Mouse (Mus musculus): ENCODE results near the gene Barhl1.

Barhl1 gene

DNA sequence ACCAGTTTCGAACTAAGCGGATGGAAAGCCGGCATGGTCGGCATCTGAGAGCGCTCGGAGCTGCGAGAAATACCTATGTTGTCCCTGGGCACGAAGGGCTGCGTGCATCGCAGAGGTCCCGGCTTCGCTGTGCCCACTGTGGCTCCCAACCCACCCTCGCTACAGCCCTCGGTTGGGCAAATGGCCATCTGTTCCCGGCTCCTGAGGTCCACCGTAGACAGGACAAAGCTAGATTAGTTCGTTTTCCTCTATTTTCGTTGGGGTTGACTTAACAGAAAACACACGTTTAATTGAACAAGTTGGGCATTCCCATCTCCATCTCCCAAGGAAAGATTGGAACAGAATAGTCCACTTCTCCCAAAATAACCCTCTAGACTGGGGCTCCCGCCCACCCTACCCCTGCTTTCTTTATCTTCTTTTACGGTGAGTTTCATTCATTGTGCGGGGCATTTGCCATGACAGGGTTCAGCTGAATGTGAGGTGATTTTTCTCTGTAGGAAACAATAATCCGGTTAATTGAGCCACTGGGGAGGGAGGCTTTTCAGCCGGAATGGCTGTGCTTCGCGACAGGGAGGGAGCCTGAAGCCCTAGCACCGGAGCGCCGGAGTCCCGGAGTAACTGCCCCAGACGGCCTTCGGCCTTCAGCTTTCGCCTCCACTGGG is 4.3 kb downstream of the Barhl1 start:
- in situ Hi-C loops (cut with MboI; ENCODE audit: low sequenced_read_pairs): no loop called here

- in situ Hi-C loops (cut with MboI; ENCODE audit: low sequenced_read_pairs): no loop called here
Observed at GRCm38 (mm10) chr2:28911331-28912038, 5.0 kb downstream of the Barhl1 start.

DNA sequence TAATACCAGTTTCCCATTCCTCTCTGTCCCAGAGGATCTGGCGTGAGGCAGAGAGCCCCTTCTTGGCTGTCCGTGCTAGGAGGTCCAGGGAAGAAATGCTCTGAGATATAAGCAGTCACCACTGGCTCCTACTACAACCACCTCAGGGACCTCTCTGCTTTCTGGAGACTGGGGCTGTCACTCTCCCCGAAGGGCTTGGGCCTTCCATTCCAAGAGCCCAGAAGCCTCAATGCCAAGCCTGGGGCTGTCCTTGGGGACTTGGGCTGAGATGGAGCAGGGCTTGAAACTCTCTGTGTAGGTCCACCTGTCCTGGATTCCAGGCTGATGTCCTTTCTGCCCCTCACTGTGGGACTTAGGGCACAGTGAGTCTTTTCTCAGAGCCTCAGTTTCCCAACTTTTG is 5.6 kb downstream of the Barhl1 start:
- in situ Hi-C loops (cut with MboI; ENCODE audit: low sequenced_read_pairs): no loop called here

DNA sequence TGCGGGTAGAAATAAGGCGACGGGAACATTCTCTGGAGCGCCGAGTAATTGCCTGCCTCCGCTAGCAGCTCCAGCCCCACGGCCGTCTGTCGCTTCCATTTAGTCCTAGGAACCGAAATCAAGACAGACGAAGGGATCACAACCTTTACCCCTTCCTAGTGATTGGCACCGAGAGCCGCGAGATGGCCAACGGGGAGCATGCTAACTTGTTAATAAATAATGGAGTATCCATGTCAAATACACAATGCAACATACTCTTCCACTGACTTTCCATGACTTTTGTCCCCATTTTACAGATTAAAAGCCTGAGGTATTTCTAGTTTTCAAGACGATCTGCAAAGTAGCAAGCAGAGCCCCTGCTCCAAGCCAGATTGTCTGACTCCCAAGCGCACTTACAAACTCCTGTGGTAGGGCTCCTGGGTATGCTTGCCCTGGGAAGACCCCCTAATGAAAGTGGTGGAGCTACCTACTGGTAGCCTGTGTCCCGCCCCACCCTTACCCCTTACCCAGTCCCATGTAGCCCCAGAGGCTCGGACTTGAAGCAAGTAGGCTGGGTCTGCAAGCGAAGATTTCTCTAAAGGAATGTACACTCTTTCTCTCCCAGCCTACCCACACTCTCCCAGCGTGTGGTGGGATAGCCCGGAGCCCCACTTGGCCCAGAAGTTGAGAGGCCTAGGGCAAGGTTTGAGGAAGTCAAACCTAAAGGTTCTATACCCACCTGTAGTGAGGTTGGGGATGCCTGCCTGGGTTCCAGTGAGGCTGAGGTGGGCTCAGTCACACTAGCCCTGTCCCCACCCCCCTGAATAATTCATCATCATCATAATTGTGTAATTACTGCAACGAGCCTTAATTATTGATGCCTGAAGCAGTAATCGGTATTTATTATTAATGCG is 6.4 kb downstream of the Barhl1 start:
- in situ Hi-C loops (cut with MboI; ENCODE audit: low sequenced_read_pairs): no loop called here

DNA sequence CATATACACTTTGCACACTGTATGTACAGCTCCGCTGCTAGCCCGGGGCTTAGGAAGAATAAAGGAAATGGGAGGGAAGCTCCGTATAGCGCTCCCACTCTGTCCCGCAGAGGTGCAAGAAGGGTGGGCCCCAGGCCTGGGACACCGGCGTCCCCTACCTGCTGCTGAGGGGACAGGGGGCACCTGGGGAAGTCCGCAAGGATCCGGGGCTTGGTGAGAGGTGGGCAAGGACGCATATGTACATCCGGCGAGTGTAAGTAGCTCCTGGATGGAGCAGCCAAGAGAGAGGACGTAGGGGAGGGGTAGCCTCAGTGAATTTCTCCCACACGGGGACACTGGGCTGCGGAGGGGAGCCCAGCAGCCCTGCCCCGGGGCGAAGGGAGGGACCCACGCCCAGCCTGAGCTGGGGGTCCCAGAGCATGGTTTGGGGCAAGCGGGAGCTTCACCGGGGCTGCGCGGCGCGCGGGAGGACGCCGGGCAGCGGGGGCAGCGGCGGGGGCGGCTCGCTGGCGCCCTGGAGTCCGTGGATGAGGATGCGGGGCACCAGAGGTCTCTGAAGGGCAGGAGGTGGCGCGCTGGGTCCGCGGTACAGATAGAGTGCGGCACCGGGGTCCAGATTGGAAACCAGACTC is 7.2 kb downstream of the Barhl1 start:
- in situ Hi-C loops (cut with MboI; ENCODE audit: low sequenced_read_pairs): no loop called here

DNA sequence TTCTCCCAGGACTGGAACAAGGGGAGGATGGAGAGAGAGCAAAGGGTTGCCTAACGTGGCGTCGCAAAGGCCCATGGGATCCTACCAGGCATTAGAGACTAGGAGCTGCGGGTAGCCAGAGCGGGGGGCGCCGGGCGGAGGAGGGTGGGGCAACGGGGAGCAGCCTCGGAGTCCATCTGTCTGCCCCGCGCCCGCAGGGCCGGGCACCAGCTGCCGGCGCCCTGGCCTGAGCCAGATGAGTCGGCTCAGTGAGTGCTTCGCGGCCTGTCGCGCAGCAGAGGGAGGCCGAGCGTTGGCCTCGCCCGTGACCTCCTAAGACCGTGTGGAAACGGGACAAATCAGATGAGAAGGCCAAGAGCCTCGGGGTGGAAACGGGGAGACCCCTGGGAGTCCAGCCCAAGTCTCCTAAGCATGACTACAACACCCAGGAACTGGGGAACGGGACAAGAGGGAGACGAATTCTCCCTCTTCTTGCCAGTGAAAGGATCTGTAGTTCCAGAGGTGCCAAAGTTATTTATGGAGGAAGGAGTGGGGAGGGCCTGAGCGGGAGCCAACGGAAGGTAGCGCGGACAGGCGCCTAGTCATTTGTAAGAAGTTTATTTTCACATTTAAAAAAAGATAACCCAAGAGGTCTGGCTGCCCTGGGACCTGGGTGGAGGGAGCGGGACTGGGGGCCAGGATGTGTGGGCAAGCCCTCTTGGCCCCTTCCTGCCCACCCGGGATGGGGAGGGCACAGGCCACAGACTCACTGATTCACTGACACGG is 7.9 kb downstream of the Barhl1 start:
- in situ Hi-C loops (cut with MboI; ENCODE audit: low sequenced_read_pairs): no loop called here

DNA sequence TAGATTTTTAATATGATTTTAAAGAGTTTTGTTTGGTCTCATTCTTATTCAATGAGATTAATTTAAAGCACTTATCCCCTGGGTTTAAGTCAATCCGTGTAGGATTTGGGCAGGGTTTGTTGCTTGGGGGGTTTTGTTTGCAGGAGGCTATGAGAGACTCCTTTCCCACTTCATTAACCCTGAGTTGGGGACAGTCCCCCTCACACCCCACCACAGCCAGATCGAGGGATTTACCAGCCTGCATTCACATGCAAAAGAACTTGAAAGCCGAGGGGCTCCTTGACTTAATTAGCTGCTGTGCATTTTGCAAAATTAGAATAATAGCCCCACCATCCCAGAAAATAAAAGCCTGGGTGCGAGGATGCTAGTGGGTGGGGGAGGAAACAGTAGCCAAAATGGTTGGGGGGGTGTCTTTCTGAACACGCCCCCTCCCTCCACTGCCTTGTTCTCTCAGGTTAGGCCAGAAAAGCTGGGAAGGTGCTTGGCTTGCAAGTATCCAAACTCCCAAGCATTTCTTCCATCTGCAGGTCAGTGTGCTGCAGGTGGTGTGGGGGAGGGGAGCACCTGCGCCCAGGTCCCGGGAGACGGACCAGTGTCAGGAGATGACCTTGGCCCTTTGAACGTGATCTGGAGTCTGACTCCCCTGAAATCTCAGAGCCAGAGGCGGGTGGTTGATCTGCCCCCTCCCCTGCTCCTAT is 8.6 kb downstream of the Barhl1 start:
- in situ Hi-C loops (cut with MboI; ENCODE audit: low sequenced_read_pairs): no loop called here

GRCm38 (mm10) chr2:28905561-28905960 is 10.9 kb downstream of the Barhl1 start:
- in situ Hi-C loops (cut with MboI; ENCODE audit: low sequenced_read_pairs): no loop called here

- in situ Hi-C loops (cut with MboI; ENCODE audit: low sequenced_read_pairs): no loop called here
Observed at GRCm38 (mm10) chr2:28904786-28905185, 11.7 kb downstream of the Barhl1 start.

DNA sequence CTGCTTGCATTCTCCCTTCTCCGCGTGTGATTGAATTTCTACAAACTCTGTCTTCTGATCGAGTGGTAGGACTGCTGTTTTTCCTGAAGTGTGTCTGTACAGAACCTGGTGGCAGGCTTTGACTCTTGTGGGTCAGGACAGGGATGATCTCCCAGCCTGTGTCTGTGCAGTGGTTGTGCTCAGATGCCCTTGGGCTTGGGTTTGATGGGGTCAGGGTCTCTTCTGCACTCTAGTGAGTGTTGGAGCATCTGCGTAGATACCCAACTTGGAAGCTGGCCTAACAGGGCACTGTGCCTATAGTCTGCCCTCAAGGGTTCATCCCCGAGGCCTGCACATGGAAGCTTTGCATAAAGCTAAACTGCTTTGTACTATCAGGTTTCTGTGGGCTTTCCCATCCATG is 12.6 kb downstream of the Barhl1 start:
- in situ Hi-C loops (cut with MboI; ENCODE audit: low sequenced_read_pairs): no loop called here

DNA sequence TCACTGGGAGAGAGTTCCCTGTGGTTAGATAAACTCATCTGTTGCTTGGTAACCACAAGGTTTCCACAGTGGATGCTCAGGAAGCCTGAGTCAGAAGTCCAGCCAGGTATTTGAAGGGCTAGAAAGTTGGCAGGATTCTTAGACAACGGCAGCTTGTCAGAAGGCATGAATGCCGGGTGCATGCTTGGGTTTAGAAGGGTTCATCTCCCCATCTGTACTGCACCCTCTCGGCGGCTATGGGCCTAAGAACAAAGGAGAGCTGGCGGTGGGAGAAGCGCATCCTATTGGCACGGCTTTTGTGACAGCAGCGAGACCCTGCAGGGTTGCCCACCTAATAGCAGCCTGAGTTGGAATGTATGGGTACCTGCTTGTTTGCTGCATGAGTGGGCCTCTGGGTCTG is 14.2 kb downstream of the Barhl1 start:
- in situ Hi-C loops (cut with MboI; ENCODE audit: low sequenced_read_pairs): no loop called here

- in situ Hi-C loops (cut with MboI; ENCODE audit: low sequenced_read_pairs): no loop called here
Observed at GRCm38 (mm10) chr2:28897340-28897899, 19.0 kb downstream of the Barhl1 start.

GRCm38 (mm10) chr2:28895876-28896275 is 20.6 kb downstream of the Barhl1 start:
- in situ Hi-C loops (cut with MboI; ENCODE audit: low sequenced_read_pairs): no loop called here

DNA sequence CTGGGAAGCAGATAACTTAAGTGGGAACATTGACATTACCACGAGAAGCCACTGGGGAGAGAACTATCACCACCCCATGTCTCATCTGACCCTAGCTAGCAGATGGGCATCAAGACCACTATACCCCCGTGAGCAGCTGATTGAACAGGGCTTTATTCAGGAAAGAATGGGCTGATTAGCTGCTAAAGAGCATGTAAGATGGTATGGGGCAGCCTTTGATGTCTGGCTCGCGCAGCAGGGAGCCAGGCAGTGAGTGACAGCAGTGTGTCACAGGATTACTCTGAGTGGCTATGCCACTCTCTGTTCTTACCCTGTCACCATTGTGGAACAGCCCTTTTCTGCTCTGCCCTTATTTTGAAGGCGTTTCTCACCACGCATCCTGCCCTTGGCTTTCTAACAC is 22.9 kb downstream of the Barhl1 start:
- in situ Hi-C loops (cut with MboI; ENCODE audit: low sequenced_read_pairs): no loop called here

DNA sequence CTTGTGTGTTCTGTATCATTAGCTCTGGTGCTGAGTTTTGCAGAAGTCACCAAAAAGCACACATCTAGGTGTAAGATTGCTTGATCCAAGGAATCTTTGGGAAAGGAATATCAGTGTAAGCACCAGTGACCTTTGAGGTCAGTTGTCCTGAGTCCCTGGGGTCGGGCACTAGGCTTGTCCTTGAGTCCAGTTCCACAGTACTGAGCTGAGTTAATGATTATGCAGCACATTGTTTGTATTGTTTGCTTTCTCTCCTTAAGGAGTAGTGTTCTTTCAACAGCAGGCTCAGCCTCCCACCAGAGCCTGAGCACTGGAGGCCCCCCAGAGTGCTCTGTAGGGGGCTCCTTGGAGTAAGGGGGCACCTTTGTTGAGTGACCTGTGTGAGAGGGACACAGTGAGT is 23.7 kb downstream of the Barhl1 start:
- in situ Hi-C loops (cut with MboI; ENCODE audit: low sequenced_read_pairs): no loop called here

DNA sequence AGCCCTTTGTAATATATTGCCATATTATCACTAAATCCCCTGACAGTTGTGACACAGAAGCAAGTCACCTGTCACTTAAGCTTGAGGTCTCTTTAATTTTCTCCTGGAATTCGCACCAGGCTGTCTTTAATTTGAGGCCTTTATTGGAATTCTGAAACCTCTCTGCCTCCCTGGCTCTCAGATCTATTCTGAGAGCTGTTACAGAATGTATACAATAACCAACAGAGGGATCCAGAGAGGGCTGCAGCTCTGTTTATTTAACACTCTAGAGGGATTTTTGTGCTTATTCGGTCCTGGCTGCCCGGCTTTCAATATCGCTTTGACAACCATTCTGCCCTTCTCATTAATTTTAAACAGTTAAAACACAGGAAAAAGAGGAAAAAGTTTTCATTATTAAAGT is 31.6 kb downstream of the Barhl1 start:
- in situ Hi-C loops (cut with MboI; ENCODE audit: low sequenced_read_pairs): no loop called here

DNA sequence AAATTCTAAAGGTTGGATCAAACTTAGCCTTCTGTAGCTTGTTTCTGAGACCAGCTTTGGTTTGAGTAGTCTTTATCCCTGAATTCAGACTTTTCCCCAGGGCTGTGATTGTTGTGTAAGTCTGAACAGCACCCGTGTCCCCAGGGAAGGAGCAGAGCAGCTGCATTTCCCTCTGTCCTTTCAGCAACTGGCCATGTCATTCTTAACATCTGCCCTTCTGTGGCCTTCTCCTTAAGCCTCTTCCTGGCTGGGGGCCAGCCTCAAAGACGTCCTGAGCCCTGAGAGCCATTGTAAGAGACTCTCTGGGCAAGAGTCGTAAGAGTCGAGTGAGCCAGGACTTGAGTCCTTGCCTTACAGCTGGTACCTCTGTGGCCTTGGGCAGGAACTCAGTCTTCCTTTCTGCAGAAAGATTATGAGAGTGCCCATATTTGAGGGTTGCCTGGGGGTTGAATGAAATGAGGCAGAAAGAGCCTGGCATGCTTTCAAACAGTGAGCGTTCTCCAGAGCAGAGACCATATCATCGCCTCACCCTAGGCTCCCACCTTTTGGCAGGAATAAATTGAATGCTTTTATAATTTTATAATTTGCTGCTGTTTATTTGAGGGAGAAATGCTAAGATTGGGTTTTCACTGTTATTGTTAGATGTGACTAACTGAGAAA is 33.5 kb downstream of the Barhl1 start:
- in situ Hi-C loops (cut with MboI; ENCODE audit: low sequenced_read_pairs): no loop called here

- in situ Hi-C loops (cut with MboI; ENCODE audit: low sequenced_read_pairs): no loop called here
Observed at GRCm38 (mm10) chr2:28882047-28882446, 34.4 kb downstream of the Barhl1 start.

DNA sequence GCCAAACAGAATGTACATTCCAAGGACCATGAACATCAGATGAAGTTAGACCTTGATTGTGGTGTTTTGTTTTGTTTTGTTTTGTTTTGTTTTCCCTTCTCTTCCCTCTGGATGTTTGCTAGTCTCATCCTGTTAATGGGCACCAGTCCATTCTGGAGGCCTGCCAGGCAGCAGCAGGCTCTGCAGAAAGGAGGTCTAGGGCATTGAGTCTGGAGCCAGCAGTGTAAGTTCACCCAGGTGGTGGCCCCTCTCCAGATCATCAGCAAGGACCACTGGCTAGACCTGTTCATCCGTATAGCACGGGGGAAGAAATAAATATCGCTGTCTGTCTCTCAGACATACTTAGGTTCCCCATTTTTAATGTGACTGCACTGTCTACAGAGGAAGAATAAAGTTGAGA is 35.2 kb downstream of the Barhl1 start:
- in situ Hi-C loops (cut with MboI; ENCODE audit: low sequenced_read_pairs): no loop called here

All from CH12F3 (cell line).